Mouse (Mus musculus): ENCODE data around the gene U2af1l4.

U2af1l4 gene

GRCm38 (mm10) chr7:30563117-30563905 lies at the start of gene U2af1l4, which contains the start of the genes Gm49396 and Psenen:
Gene U2af1l4, plus strand, starts transcription at chr7:30563301.
Gene Gm49396, plus strand, starts transcription at chr7:30563344.
Gene Psenen, minus strand, starts transcription at chr7:30563627.
- DNase-seq: peak; percentile 98

DNA sequence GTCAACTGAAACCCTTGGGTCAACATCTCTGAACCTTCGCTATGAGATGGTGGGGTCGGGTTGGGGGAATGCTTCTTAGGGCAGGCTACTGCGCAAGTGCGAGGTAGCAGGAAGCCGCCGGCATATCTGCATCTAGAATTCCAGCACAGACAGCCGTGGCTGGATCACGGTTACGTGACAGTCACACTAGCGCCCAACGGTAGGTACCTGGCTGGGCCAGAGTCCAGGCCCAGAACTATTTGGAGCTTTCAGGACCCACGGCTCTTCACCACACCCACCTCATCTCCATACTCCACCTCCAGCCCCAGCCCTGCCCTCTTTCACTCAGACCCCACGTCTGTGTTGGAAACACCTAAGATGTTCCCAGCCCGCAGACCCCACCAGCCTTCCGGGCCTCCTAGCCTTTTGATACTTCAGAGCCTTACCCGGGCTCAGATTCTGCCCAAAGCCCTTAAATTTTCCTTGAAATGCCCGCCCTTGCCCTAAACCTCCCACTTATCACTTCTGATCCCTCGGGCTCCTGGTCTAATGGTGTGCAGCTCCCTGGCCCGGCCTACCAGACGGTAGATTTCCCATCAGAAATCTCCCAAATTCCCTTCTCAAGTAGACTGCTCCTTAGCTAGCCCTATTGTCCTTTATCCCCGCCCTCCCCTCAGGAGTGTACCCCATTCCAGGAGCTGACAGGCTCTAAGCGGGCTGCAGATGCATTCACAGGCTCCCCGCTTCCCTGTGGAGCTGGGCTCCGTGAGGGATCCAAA lies 47.9 kb upstream of the U2af1l4 start:
- no peak for DNase-seq

GRCm38 (mm10) chr7:30518325-30518724 lies 44.8 kb upstream of the U2af1l4 start:
- no peak for DNase-seq

GRCm38 (mm10) chr7:30520396-30520795 lies 42.7 kb upstream of the U2af1l4 start:
- no peak for DNase-seq

DNA sequence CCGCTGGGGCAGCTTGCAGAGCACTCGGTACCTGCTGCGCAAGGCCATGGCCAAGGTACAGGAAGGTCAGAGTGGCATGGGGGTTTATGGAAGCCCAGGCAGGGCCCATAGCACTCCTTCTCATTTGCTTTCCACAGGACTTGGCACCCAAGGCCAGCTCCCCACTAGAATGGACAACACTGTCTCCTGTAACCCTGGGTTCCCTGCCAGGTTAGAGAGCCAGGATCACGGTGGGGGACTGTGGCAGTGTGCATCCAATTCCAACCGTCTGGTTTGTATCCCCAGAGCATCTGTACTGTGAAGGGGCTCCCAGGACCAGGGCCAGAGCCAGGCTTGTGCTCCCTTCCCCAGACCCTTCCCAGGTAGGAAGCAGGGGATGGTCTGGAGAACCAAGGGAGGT lies 42.2 kb upstream of the U2af1l4 start:
- no peak for DNase-seq

DNA sequence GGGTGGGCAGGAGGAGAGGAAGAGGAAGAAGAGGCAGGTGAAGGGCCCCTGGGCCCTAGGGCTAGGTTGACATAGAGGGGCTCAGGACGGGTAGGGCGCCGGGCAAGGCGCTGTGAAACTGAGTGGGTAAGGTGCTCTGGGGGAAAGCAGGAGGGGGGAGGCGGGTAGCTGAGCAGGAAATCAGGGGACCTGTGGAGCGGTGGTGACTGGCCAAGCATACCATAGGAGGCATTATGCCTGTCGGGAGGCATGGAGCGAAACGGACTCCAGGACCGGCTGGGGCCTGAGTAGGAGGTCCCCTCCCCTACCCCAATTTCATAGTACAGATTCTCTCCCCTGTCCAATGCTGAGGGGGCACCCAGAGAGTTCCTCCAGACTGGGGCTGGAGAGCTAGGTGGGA lies 40.2 kb upstream of the U2af1l4 start:
- DNase-seq: no peak

- DNase-seq: no peak
These were observed 38.6 kb upstream of the U2af1l4 start for GRCm38 (mm10) chr7:30524487-30524886.

DNA sequence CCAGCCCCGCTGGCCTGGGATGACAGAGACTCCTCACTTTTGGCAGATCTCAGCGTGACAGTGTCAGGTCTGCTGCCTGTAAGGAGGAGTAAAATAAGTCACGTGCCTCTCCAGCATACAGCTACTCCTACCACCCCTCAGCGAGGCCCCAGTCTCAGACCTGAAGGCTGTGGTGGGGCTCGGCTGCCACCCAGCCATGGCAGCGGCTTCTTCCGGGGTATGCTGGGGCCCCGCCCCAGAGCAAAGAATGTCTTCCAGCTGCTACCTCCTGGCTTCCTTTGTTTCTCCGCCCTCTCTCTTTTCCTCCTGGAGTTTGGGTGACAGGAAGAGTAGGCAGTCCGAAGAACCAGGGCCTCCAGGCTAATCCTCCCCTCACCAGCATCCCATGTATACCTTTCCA lies 37.1 kb upstream of the U2af1l4 start:
- DNase-seq: peak; percentile 41

DNA sequence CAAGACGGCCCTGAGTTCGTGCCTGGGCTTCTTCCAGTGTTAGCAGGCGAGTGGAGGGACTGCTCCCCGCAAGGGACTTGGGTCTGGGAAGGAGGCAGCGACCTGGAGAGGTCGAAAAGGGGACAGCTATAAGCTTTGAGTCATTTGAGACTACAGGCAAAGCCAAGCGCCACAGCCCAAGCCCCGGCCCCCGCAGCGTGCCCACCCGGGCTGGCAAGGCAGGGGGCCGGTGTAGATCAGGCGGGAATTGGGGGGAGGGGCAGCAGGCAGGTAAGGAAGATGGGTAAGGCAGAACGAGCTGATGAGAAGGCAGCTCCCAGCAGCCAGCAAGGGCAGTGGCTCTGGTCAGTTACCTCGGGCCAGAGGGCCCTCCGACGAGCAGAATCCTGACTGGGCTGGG lies 36.7 kb upstream of the U2af1l4 start:
- no peak for DNase-seq

DNA sequence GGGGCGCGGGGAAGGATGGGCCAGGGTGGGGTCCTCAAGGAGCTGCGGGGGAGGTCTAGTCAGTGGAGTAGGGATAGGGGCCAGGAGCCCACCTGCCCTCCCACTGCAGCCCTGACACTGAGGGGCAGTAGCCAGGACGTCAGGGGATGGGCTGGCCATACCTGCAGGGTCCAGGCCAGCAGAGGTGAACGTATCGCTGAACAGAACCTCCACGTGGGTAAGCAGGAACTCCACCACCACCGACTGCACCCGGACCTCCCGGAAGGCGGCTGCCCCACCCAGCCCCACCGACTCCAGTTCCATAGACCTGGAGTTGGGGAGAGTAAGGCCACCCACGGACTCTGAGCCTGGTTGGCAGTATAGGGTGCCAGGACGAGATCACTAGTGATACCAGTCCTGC lies 36.1 kb upstream of the U2af1l4 start:
- DNase-seq: no peak

- no peak for DNase-seq
These were observed 31.7 kb upstream of the U2af1l4 start for GRCm38 (mm10) chr7:30531291-30531815.

GRCm38 (mm10) chr7:30532931-30533330 lies 30.2 kb upstream of the U2af1l4 start:
- no peak for DNase-seq

- DNase-seq: no peak
These were observed 29.0 kb upstream of the U2af1l4 start for GRCm38 (mm10) chr7:30533941-30534632.

GRCm38 (mm10) chr7:30534633-30535577 lies 28.2 kb upstream of the U2af1l4 start, which contains the start of gene Arhgap33:
Gene Arhgap33, minus strand, starts transcription at chr7:30535060.
- DNase-seq: peak; percentile 96

DNA sequence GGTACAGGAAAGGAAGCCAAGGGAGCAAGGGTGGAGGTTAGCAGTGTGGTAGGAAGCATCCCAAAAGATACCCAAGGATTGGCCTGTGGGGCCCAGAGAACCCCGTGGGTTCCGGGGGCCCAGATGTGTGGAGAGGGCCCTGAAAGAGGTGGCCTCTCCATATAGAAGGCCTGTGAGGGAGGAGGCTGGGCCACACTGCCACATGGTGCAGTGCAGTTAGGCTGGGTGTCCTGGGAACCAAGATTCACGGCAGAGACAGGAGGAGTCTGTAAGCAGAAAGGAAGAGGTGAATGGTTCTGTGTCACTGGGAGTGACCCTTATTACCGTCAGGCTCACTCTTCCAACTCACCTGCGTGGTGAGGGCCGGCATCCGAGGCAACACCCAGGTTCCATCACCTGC lies 22.5 kb upstream of the U2af1l4 start:
- DNase-seq: no peak

GRCm38 (mm10) chr7:30544327-30544726 lies 18.8 kb upstream of the U2af1l4 start:
- no peak for DNase-seq

GRCm38 (mm10) chr7:30549880-30550279 lies 13.2 kb upstream of the U2af1l4 start:
- DNase-seq: no peak

- DNase-seq: no peak
These were observed 12.5 kb upstream of the U2af1l4 start for GRCm38 (mm10) chr7:30550603-30551002.

DNA sequence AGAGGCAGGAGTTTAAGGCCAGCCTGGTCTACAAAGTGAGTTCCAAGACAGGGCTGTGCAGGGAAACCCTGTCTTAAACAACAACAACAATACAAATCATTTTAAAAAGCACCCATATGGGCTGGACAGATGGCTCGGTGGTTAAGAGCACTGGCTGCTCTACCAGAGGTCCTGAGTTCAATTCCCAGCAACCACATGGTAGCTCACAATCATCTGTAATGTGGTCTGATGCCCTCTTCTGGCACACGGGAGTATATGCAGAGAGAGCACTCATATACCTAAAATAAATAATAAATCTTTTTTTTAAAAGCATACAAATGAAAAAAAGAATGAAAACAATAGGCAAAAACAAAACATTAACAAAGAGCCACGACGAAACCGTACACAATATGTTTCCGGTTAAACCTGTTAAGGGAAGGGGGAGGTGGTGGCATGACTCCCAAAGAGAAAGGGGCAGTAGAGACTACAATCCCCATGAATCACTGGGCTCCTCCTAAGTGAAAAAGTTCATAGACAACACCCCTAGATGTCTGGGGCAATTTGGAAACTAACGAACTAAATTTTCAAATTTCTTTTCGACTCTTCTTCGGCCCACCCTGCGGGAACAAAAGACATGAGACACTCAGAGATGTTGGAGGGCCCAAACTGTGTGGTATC lies 11.5 kb upstream of the U2af1l4 start:
- no peak for DNase-seq

- DNase-seq: peak; percentile 97
These were observed 10.7 kb upstream of the U2af1l4 start, which contains the start of the genes Hspb6 and Proser3 for GRCm38 (mm10) chr7:30552102-30553020. Gene Hspb6, plus strand, starts transcription at chr7:30552178. Gene Proser3, minus strand, starts transcription at chr7:30552299.

Data from lung, postnatal 14 days (tissue).